Mouse (Mus musculus): ENCODE data around the gene Fam57a.
A peak's percentile ranks its signal among the peaks of the same experiment; 100 is the strongest.

Fam57a gene

GRCm38 (mm10) chr11:76179495-76180145 lies at the start of gene Fam57a, which contains the start of gene Vps53:
Gene Fam57a, plus strand, starts transcription at chr11:76179671.
Gene Vps53, minus strand, starts transcription at chr11:76179647.
- peak; percentile 87 for DNase-seq (ENCODE audit: extremely low read depth, insufficient read length, low spot score)

GRCm38 (mm10) chr11:76130859-76131258 lies 48.6 kb upstream of the Fam57a start:
- no peak for DNase-seq (ENCODE audit: extremely low read depth, insufficient read length, low spot score)

GRCm38 (mm10) chr11:76135641-76136437 lies 43.6 kb upstream of the Fam57a start:
- DNase-seq (ENCODE audit: extremely low read depth, insufficient read length, low spot score) = peak; percentile 70

- DNase-seq (ENCODE audit: extremely low read depth, insufficient read length, low spot score) = no peak
These were observed 41.5 kb upstream of the Fam57a start for GRCm38 (mm10) chr11:76137996-76138395.

GRCm38 (mm10) chr11:76144386-76144785 lies 35.1 kb upstream of the Fam57a start:
- no peak for DNase-seq (ENCODE audit: extremely low read depth, insufficient read length, low spot score)

GRCm38 (mm10) chr11:76145169-76145568 lies 34.3 kb upstream of the Fam57a start:
- DNase-seq (ENCODE audit: extremely low read depth, insufficient read length, low spot score) = no peak

- no peak for DNase-seq (ENCODE audit: extremely low read depth, insufficient read length, low spot score)
These were observed 33.1 kb upstream of the Fam57a start for GRCm38 (mm10) chr11:76146187-76147010.

- DNase-seq (ENCODE audit: extremely low read depth, insufficient read length, low spot score) = no peak
These were observed 31.1 kb upstream of the Fam57a start for GRCm38 (mm10) chr11:76148055-76149008.

GRCm38 (mm10) chr11:76150980-76151379 lies 28.5 kb upstream of the Fam57a start:
- DNase-seq (ENCODE audit: extremely low read depth, insufficient read length, low spot score) = no peak

GRCm38 (mm10) chr11:76153236-76153951 lies 26.1 kb upstream of the Fam57a start:
- DNase-seq (ENCODE audit: extremely low read depth, insufficient read length, low spot score) = no peak

GRCm38 (mm10) chr11:76154200-76154599 lies 25.3 kb upstream of the Fam57a start:
- DNase-seq (ENCODE audit: extremely low read depth, insufficient read length, low spot score) = no peak

- DNase-seq (ENCODE audit: extremely low read depth, insufficient read length, low spot score) = peak; percentile 31
These were observed 24.6 kb upstream of the Fam57a start for GRCm38 (mm10) chr11:76154861-76155260.

- no peak for DNase-seq (ENCODE audit: extremely low read depth, insufficient read length, low spot score)
These were observed 21.1 kb upstream of the Fam57a start for GRCm38 (mm10) chr11:76158375-76158774.

- no peak for DNase-seq (ENCODE audit: extremely low read depth, insufficient read length, low spot score)
These were observed 19.2 kb upstream of the Fam57a start for GRCm38 (mm10) chr11:76160251-76160650.

- peak; percentile 43 for DNase-seq (ENCODE audit: extremely low read depth, insufficient read length, low spot score)
These were observed 12.8 kb upstream of the Fam57a start for GRCm38 (mm10) chr11:76166657-76167056.

GRCm38 (mm10) chr11:76167079-76167765 lies 12.2 kb upstream of the Fam57a start:
- DNase-seq (ENCODE audit: extremely low read depth, insufficient read length, low spot score) = peak; percentile 34

GRCm38 (mm10) chr11:76168976-76169375 lies 10.5 kb upstream of the Fam57a start:
- no peak for DNase-seq (ENCODE audit: extremely low read depth, insufficient read length, low spot score)

- no peak for DNase-seq (ENCODE audit: extremely low read depth, insufficient read length, low spot score)
These were observed 9.3 kb upstream of the Fam57a start for GRCm38 (mm10) chr11:76170207-76170606.

All from 3134 (cell line).